Mouse (Mus musculus): ENCODE results near the gene Dst. TPM values are rescaled to one million over a fixed set of nuclear protein-coding genes. Genes with fewer than 3 reads are reported as not detected.

Gene Dst
- total RNA-seq, 2 experiments from 2014 or later: 209 to 234 TPM

DNA sequence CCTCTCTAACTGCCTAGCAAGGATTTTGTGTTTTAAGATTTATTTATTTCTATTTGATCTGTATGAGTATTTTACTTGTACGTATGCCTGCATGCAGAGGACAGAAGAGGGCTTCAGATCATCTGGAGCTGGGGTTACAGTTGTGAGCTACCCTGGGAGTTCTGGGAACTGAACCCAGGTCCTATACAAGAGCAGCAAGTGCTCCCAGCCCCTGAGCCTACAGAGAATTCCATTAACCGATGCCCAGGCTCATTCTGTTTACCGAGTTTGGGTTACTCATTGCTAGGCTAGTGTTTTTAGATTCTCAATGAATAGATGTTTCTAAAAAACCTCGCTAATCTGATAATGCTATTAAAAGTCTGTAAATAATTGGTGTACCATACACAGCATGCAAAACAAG, 67.3 kb downstream of the Dst start:
- no peak for DNase-seq (ENCODE audit: low spot score in 2 of 2)

DNA sequence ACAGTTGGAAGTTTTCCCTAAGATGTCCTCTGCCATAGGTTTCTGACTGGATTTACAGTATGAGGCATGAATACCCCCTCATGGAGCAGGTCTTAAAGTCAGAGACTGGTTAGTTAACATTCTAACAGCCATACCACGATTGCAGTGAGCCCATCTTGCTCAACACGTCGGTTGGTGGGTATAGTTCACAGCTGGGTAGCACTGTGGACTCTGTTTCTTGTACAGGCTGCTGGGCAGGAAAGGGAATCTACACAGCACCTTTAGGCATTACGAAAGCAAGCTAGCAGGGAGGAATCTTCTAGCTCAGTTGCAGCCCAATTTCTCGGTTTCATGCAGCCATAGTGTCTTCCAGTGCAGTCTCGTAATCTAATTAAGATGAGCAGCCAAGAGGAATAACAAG, 69.8 kb downstream of the Dst start:
- no peak for DNase-seq (ENCODE audit: low spot score in 2 of 2)

DNA sequence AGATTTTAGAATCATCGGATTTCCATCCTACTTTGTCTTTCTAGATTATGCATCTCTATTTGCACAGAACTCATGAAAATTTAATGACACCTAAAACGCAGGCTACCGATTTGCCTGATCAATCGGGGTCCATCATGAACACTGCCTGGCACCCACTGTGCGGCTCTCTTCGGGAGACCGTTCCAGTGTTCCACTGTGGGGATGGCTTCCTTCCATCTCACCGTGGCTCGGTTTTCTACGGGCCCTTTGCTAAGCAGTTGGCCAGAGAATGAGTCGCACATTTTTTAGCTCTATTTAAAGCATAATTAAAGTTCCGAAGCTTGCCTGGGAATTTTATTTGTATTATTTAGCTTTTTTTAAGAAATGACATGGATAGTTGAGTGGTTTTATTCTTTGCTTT, 72.4 kb downstream of the Dst start:
- DNase-seq (ENCODE audit: low spot score in 2 of 2): peak in 1 of 2 experiments; percentile 39

DNA sequence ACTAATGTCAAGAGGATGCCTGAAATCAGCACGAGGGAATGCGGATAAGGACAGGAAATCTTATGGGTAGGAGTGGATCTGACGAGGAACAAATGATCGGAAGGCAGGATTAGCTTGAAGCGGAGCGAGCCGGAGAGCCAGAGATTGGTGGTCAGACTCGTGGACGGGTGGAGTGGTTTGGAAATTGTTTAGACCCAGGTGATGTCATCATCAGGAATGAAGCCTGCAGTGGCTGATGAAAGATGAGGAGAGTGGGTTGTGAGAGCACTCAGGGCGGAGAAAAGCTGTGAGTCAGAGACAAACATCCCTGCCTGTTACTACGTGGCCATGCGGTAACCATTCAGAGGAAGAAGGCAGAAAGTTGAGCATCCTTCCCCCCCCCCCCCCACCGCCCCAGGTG, 81.6 kb downstream of the Dst start:
- no peak for DNase-seq (ENCODE audit: low spot score in 2 of 2)

DNA sequence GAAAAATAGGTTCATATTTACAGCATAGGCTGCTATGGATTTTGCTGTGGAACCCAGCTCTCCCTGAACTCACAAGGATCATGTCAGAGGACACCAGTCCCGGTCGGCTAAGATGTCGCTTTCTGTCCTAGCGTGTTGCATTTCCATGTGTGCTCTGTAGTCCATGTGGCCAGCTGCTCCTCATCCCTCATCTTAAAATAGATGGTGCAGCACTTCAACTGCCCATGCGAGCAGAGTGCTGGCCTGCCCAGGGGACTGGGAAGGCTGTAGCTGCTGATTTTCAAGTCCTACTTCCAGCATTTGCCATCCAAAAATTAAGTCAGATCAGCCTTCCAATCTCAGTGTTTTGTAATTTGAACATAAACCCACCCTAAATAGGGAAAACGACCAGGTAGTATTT, 83.0 kb downstream of the Dst start:
- DNase-seq (ENCODE audit: low spot score in 2 of 2): no peak

DNA sequence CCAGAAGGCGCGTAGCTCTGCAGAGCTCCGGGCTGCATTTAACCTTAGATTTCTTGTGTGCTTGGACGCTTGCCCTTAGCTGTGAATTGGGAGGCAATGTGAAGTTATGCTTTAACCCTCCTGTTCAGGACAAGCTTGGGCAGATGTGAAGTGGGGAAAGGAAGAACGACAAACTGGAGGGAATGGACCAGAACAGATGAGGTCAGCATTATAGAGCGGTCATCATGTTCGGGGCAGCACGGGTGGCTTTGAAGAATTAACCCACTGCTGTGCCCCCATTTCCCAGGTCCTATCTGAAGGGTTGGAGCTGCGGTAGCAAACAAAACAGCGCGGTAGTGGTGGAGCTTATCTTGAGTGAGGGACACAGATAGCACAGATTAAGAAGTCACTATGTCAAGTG, 84.8 kb downstream of the Dst start:
- DNase-seq (ENCODE audit: low spot score in 2 of 2): no peak

DNA sequence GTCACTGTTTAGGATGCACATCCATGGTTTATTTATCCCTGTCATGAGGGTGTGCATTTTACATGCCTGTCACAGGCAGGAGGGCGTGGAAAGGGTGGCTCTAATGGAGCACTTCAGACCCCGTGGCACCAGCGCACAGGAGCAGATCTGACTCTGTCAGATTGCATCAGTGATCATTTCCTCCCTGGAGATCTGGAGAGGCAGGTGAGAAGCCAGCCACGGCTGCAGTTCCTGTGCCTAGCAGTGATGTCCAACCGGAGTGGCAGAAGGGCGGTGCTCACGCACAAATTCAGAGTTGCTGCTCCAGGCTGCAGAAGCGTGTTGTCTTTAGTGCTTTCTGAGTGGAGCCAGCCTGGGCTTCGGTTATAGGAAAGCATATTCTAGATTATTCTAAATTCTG, 86.2 kb downstream of the Dst start:
- DNase-seq (ENCODE audit: low spot score in 2 of 2): no peak

DNA sequence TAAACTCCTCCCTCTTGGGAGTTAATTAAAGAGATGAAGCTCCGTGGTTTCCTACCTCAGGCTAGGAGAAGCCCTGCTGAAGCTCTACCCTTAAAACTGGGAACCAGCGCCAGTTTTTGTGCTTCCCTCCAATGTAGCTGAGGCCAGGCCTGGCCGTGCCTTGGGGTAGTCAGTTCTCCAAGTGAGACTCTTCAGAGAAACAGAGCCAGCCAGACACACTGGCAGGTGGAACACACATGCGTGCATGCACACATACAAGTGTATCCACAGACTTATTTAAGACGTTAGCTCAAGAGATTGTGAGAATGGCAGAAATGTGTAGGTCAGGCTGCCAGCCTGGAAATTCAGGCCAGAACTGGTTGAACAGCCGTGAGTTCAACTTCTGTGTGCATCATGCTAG, 87.4 kb downstream of the Dst start:
- DNase-seq (ENCODE audit: low spot score in 2 of 2): no peak

DNA sequence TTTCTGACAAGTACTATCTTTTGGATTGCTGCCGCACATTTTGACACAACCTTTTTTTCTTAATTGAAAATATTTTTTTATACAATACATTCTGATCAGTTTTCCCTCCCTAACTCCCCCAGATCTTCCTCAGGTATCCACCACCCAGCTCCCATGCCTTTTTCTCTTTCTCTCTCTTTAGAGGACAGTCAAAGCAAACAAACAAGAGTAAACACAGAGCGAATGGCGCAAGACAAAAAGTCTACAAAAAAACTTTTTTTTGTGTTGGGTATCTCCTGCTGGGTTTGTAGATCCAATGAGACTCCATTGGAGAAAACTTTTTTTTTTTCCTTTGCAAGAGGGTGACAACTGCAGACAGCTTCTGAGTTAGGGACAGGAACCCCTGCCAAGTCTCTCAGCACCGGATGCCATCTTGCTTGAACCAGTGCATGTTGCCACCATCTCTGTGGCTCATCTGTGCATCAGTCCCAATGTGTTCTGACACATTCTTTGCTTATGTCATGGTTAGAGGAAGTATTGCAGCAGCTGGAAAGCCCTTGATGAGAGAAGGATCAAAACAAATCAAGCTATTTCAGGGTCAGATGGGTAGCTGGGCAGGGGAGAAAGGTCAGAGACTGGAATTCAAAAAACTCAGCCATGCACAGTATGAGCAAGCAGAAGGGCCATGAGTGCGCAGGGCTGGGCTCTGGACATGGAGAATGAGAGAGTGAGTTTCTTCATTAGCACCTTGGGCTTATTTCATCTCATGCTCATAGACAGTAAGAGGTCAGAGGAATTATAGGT, 88.3 kb downstream of the Dst start:
- no peak for DNase-seq (ENCODE audit: low spot score in 2 of 2)

DNA sequence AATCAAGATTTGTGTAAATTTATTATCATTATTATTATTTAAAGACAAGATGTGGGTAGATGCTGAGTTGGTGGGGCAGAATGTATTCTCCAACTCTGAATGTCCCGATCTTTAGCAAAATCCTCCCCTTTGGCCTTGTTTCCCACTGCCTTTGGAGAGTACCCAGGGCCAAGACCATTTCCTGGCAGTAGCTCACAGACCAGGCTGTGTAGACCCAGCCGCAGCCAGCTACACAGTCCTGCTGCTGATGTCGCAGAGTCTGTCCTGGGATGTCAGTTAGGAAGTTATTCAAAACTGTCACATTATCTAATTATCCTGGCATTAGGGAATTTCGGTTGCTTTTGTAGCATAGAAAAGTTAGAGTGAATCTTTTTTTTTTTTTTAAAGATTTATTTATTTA, 94.3 kb downstream of the Dst start:
- no peak for DNase-seq (ENCODE audit: low spot score in 2 of 2)

DNA sequence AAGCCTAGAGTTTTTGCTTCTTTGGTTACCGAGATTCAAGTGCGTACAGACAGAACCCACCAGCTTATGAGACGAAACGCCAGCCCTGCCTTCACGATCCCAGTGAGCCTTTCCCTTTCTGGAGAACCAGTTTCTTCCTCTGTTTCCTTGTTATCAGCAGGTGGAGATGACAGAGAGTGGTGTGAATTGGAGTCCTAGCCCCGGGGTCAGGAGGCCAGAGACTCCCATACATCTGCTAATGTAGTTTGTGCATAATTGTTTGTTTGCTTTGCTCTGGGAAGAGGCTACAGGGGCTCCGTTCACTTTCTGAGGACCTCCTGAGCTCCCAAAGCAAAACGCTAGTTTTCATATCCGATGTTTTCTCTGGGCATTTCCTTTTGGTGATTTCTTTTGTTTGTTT, 94.9 kb downstream of the Dst start:
- no peak for DNase-seq (ENCODE audit: low spot score in 2 of 2)

DNA sequence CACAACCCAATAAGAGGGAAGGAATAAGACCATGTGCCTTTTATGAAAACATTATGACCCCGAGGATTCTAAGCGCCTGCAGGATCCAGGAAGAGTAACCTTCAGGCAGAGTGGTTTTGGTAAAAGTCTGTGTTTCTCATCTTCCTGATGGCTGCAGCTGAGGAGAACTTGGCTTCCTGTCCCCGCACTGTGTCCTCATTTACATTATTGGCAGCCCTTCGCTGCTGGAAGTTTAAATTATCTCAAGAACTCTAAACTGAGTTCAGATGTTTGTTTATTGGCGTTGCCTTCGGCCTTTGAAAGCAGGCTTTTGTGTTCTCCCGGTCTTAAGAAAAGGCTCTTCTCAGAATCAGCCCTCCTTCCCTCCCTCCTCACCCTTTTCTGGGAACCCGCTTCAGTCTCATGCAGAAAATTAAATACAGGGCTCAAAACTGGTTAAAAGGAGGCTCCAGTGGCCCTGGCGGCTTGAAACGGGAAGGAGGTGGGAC, 97.3 kb downstream of the Dst start:
- DNase-seq (ENCODE audit: low spot score in 2 of 2): peak in 1 of 2 experiments; percentile 55

DNA sequence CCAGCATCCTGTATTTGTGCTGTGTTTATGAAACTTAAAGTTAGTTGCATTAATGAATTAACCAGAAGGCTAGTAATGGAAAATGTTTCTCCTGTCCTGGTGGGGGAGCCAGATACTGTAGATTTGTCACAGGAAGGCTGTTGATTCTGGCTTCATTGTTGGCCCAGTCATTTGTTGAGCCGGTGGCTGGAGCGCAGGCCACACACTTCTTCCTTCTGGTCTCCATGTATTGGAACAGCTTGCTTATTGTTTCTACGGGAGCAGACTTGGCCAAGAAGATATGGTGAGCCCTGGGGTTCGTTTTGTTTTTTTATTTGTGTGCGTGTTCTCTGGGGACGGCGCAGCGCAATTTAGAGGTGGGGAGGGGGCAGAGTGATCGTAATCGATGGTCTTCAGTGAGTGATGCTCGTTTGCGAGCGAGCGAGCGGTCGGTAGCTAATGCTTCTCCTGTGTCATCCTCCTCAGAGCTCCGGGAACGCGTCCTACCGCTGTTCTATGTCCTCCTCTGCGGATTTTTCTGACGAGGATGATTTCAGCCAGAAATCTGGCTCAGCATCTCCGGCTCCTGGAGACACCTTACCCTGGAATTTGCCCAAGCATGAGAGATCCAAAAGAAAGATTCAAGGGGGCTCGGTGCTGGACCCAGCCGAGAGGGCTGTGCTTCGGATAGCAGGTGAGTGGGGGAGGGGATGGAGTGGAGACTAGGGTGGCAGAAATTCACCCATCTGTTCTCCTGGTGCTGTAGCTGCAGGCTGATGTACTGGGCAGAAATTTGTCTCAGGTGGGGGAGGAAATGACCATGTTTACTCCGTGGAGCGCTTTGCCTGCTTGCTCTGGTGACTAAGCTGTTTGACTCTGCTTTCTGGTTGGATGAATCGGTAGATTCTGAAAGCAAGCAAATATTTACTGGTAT, 98.0 kb downstream of the Dst start:
- DNase-seq (ENCODE audit: low spot score in 2 of 2): peak; percentile 71 to 89

DNA sequence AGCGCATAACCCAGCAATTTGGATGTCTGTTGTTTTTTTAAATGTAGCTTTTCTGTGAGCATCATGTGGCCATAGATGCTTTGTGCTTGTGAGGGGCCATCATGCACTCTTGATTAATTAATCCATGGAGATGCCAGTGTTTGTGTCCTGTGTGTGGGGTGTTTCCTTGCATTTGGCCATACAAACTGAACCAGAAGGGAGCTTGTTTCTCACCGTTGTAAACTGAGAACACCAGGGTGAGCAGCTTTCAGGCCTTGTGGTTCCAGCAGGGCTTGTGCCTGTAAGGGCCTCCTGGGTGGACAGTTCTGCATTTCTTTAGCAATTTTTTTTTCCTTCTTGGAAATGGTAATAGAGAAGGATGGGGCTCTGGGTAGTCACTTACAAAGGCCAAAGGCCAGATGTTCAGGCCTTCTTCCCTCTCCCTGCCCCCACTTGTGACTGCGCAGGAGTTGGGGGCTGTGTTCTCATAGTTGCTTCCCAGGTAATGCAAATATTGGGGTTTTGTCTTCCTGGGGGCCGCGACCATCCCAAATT, 98.9 kb downstream of the Dst start:
- DNase-seq (ENCODE audit: low spot score in 2 of 2): no peak

DNA sequence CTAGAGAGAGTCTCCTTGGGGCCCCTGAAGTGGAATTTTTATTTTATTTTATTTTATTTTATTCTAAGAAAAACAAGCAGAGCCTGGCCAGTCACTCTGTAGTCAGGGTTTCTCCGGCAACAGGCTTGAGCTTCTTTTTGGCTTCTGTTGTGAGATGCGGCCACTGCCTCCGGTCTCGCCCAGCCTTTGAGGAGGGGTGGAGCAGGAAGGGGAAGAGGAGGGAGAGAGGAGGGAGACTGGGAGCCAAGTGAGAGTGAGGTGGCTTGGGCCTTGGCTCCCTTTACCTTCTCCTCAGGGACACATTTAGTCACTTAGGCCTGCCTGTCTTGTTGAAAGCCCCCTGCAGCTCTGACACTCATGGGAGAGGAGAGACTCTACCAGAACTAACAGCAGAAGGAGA, 99.4 kb downstream of the Dst start:
- no peak for DNase-seq (ENCODE audit: low spot score in 2 of 2)

DNA sequence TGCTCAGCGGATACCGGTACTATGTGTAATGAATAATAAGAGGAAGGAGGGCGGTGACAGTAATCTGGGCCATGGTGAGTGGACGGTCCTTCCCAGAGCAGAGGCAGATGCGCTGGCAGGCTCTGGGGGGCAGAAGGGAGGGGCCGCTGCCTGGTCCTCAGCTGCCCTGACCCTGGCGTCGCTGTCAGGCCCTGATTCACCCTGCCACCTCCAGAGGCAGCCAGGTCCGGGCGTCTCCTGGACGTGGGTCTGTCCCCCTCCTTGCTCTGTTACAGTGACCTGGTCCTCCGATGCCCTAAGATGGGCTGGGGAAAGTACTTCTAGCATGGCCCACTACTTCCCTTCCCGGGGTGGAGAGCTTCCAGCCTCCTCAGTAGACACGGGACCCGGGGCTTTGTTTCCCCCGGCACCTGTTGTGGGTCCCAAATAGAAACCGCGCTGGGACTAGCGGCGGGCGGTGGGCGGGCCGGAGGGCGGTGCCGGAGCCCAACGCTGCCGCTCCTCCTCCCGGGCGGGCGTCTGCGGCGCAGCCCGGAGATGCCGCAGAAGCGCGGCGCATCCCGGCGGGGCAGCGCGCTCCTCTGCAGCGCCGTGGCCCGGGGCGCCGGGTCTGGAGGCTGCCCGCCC, 103.1 kb downstream of the Dst start:
- DNase-seq (ENCODE audit: low spot score in 2 of 2): peak; percentile 47 to 52

DNA sequence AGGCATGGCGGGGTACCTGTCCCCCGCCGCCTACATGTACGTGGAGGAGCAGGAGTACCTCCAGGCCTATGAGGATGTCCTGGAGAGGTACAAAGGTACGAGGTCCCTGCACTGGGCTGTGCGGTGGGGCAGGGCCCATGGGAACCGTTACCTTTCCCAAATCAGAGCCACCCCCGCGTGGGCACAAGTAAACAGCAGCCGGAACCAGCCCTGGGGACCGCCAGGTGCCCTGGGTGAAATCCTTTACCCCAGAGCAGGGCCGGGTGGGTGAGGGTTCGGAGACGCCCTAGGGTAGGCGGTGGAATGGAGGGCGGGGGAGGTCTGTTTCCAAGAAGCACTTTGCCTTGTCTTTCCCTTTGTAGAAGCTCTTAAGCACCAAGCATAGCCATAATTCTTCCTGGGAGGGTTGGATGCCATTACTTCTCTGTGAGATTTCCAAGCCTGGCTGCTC, 103.8 kb downstream of the Dst start:
- DNase-seq (ENCODE audit: low spot score in 2 of 2): no peak

DNA sequence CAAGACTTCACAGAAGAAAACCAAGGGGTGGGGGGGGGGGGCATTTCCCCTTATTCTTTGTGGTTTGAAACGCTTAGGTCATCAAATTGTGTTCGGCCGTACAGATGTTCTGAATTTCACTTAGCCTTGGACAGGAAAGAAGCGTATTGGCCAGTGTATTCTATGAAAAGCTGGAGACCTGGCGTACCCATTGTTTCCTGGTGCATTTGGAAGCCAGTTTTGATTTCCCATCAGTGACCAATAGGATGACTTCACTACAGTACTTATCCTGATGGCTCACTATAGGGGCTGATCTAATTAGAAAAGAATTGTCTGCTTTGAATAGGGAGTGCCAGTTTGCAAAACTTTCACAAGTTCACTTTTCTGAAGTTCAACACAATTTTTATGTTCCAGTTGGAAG, 105.5 kb downstream of the Dst start:
- DNase-seq (ENCODE audit: low spot score in 2 of 2): no peak

DNA sequence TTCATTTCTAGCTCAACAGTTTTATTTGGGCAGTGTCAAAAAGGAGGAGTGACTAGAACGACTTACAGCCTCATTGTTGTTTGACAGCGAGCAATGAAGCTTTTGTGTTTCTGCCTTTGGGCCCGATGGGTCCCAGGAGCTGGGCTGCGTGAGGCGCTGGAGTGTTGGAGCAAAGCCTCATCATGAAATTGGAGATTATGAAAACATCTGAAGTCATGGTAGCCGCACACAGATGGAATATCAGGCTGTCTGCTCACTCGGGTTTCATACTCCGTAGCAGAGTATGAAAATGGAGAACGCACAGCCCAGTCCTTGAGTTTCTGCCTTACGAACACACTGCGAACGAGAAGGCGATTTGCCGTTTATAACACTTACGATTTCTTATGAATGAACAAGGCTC, 108.8 kb downstream of the Dst start:
- DNase-seq (ENCODE audit: low spot score in 2 of 2): no peak

DNA sequence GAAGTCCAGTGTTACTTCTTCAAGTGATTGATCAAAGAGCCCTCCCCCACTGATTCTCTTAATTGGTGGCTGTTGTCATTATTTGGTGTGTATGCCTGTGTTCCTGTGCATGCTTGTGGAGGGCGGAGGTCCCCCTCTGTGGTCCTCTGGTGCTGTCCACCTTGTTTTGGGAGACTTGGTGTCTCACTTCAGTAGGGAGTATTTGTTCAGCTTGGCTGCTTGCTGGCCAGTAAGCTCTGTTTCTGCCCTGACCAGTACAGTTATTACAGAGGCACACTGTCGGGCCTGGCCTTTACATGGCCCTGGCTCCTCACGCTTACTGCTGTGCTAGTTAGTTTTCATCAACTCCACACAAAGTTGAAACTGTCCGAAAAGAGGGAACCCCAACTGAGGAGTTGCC, 109.3 kb downstream of the Dst start:
- no peak for DNase-seq (ENCODE audit: low spot score in 2 of 2)

DNA sequence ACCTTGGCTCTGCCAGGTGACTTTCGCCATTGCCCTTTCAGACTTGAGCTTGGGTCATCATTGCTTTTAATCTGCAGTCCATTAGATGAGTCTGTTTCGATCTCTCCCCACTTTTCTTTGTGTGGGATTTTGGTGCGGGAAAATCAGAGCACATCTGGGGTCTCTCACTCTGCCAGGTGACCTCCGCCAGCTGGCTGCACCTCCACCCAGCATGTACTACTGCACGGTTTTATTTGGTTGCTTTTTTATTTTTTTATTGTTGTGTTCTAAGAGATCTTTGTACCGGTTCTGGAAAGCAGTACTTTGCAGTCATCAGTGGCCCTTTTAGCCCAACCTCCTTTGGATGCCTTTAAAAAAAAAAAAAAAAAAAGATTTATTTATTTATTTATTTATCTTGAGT, 112.6 kb downstream of the Dst start:
- DNase-seq (ENCODE audit: low spot score in 2 of 2): no peak

DNA sequence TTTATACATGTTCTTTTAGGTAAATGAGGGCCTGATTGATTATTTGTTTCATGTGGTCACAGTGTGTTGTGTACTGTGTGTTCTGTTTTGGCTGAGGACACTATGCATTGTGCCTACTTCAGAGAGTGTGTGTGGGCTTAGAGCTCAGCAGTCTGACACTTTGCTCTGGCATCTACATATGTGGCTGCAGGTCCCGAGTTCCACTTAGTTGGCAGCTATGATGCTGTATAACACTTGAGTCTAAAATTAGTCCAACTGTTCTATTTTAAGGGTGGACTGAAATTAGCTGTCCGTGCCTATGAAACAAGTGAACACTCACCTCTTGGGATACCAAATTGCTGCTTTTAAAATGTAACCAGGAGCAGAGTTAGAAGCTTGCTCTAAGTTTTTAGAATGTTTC, 113.5 kb downstream of the Dst start:
- DNase-seq (ENCODE audit: low spot score in 2 of 2): no peak

Measured in layer of hippocampus, postnatal 14 days (tissue).